Mouse (Mus musculus) liver, embryonic 14.5 days (tissue): Measurements from ENCODE around the gene Atl2.

Experiments used
- CTCF ChIP-seq: IDR thresholded peaks from 2 replicates; pipeline ENCODE4 v1.5.1; 2016; ENCODE audit warnings: antibody characterized with exemption, low read depth, control low read depth
- EP300 ChIP-seq: IDR thresholded peaks from 2 replicates; pipeline ENCODE4 v1.6.1; 2016; ENCODE audit warnings: antibody characterized with exemption, low read depth

GRCm38 (mm10) chr17:79909571-79909970 lies 13.6 kb upstream of the Atl2 start:
- TF ChIP-seq EP300 (no peak), CTCF (no peak)
